Mouse (Mus musculus): ENCODE data around the gene Chsy1. TPM values are rescaled to one million over a fixed set of nuclear protein-coding genes. Genes with fewer than 3 reads are reported as not detected.

Chsy1 gene
- polyA plus RNA-seq, 1 experiment: not detected

- WGBS: 70% methylated on average over 4 of the region's 4 CpGs
- no peak for TF ChIP-seq CTCF (IDR thresholded peaks at IDR 0.05; ENCODE audit: insufficient read depth, low read depth, low read length)
- no peak for TF ChIP-seq POLR2A (IDR thresholded peaks at IDR 0.05; ENCODE audit: insufficient read depth, low read depth, low read length)
- H3K4me1 ChIP-seq (ENCODE audit: control insufficient read depth, insufficient read depth, low read length): peaks cover 3% of the 10 kb centered on the region
Observed at GRCm38 (mm10) chr7:66131776-66132421, 22.6 kb downstream of the Chsy1 start.

GRCm38 (mm10) chr7:66134154-66134553 lies 24.8 kb downstream of the Chsy1 start:
- no peak for TF ChIP-seq CTCF (IDR thresholded peaks at IDR 0.05; ENCODE audit: insufficient read depth, low read depth, low read length)
- no peak for TF ChIP-seq POLR2A (IDR thresholded peaks at IDR 0.05; ENCODE audit: insufficient read depth, low read depth, low read length)
- 93% methylated on average over 3 of the region's 3 CpGs for WGBS
- H3K4me1 ChIP-seq (ENCODE audit: control insufficient read depth, insufficient read depth, low read length): peaks cover 6% of the 10 kb centered on the region

More at GRCm38 (mm10) chr7:66131776-66132421, 22.6 kb downstream of the Chsy1 start:
- H3K4me3 ChIP-seq (ENCODE audit: insufficient read depth, low read depth, low read length): no peak overlapping the region
- no peak overlapping the region for H3K27ac ChIP-seq (ENCODE audit: insufficient read depth, low read depth, low read length)

GRCm38 (mm10) chr7:66135644-66136043 lies 26.3 kb downstream of the Chsy1 start:
- peaks cover 9% of the 10 kb centered on the region for H3K4me1 ChIP-seq (ENCODE audit: control insufficient read depth, insufficient read depth, low read length)
- TF ChIP-seq POLR2A (IDR thresholded peaks at IDR 0.05; ENCODE audit: insufficient read depth, low read depth, low read length): no peak
- no peak for TF ChIP-seq CTCF (IDR thresholded peaks at IDR 0.05; ENCODE audit: insufficient read depth, low read depth, low read length)
- H3K4me3 ChIP-seq (ENCODE audit: insufficient read depth, low read depth, low read length): no peak overlapping the region
- 0 out of 2 replicates have a peak overlapping the region, but pooled peaks have one; percentile 1 for H3K27ac ChIP-seq (ENCODE audit: insufficient read depth, low read depth, low read length)
- WGBS: 58% methylated on average over 3 of the region's 3 CpGs

More at GRCm38 (mm10) chr7:66134154-66134553, 24.8 kb downstream of the Chsy1 start:
- Histone ChIP-seq H3K4me3 (ENCODE audit: insufficient read depth, low read depth, low read length) (no peak overlapping the region), H3K27ac (ENCODE audit: insufficient read depth, low read depth, low read length) (no peak overlapping the region)

- Histone ChIP-seq H3K27ac (ENCODE audit: insufficient read depth, low read depth, low read length) (0 out of 2 replicates have a peak overlapping the region, but pooled peaks have one; percentile 1), H3K4me3 (ENCODE audit: insufficient read depth, low read depth, low read length) (no peak overlapping the region), H3K4me1 (ENCODE audit: control insufficient read depth, insufficient read depth, low read length) (peaks cover 9% of the 10 kb centered on the region)
- no peak for TF ChIP-seq CTCF (IDR thresholded peaks at IDR 0.05; ENCODE audit: insufficient read depth, low read depth, low read length)
- no peak for TF ChIP-seq POLR2A (IDR thresholded peaks at IDR 0.05; ENCODE audit: insufficient read depth, low read depth, low read length)
Observed at GRCm38 (mm10) chr7:66136187-66136586, 26.9 kb downstream of the Chsy1 start.

- 90% methylated on average over 4 of the region's 4 CpGs for WGBS
- Histone ChIP-seq H3K27ac (ENCODE audit: insufficient read depth, low read depth, low read length) (no peak overlapping the region), H3K4me3 (ENCODE audit: insufficient read depth, low read depth, low read length) (no peak overlapping the region), H3K4me1 (ENCODE audit: control insufficient read depth, insufficient read depth, low read length) (peaks cover 11% of the 10 kb centered on the region)
- no peak for TF ChIP-seq POLR2A (IDR thresholded peaks at IDR 0.05; ENCODE audit: insufficient read depth, low read depth, low read length)
- TF ChIP-seq CTCF (IDR thresholded peaks at IDR 0.05; ENCODE audit: insufficient read depth, low read depth, low read length): no peak
Observed at GRCm38 (mm10) chr7:66137309-66137708, 28.0 kb downstream of the Chsy1 start.

- TF ChIP-seq CTCF (IDR thresholded peaks at IDR 0.05; ENCODE audit: insufficient read depth, low read depth, low read length) (no peak), POLR2A (IDR thresholded peaks at IDR 0.05; ENCODE audit: insufficient read depth, low read depth, low read length) (no peak)
- H3K4me1 ChIP-seq (ENCODE audit: control insufficient read depth, insufficient read depth, low read length): peaks cover 16% of the 10 kb centered on the region
- WGBS: 26% methylated on average over 4 of the region's 4 CpGs
Observed at GRCm38 (mm10) chr7:66138301-66138700, 29.0 kb downstream of the Chsy1 start.

GRCm38 (mm10) chr7:66138878-66139277 lies 29.6 kb downstream of the Chsy1 start:
- Histone ChIP-seq H3K4me1 (ENCODE audit: control insufficient read depth, insufficient read depth, low read length) (peaks cover 19% of the 10 kb centered on the region), H3K27ac (ENCODE audit: insufficient read depth, low read depth, low read length) (no peak overlapping the region), H3K4me3 (ENCODE audit: insufficient read depth, low read depth, low read length) (no peak overlapping the region)
- WGBS: 90% methylated on average over 5 of the region's 5 CpGs
- TF ChIP-seq POLR2A (IDR thresholded peaks at IDR 0.05; ENCODE audit: insufficient read depth, low read depth, low read length) (no peak), CTCF (IDR thresholded peaks at IDR 0.05; ENCODE audit: insufficient read depth, low read depth, low read length) (no peak)

More at GRCm38 (mm10) chr7:66138301-66138700, 29.0 kb downstream of the Chsy1 start:
- Histone ChIP-seq H3K4me3 (ENCODE audit: insufficient read depth, low read depth, low read length) (no peak overlapping the region), H3K27ac (ENCODE audit: insufficient read depth, low read depth, low read length) (no peak overlapping the region)

- Histone ChIP-seq H3K4me3 (ENCODE audit: insufficient read depth, low read depth, low read length) (no peak overlapping the region), H3K27ac (ENCODE audit: insufficient read depth, low read depth, low read length) (peak overlapping the region; percentile 67), H3K4me1 (ENCODE audit: control insufficient read depth, insufficient read depth, low read length) (peaks cover 19% of the 10 kb centered on the region)
- TF ChIP-seq CTCF (IDR thresholded peaks at IDR 0.05; ENCODE audit: insufficient read depth, low read depth, low read length) (no peak), POLR2A (IDR thresholded peaks at IDR 0.05; ENCODE audit: insufficient read depth, low read depth, low read length) (no peak)
- 70% methylated on average over 3 of the region's 3 CpGs for WGBS
Observed at GRCm38 (mm10) chr7:66140095-66140494, 30.8 kb downstream of the Chsy1 start.

- TF ChIP-seq CTCF (IDR thresholded peaks at IDR 0.05; ENCODE audit: insufficient read depth, low read depth, low read length) (no peak), POLR2A (IDR thresholded peaks at IDR 0.05; ENCODE audit: insufficient read depth, low read depth, low read length) (no peak)
- Histone ChIP-seq H3K4me1 (ENCODE audit: control insufficient read depth, insufficient read depth, low read length) (peaks cover 19% of the 10 kb centered on the region), H3K27ac (ENCODE audit: insufficient read depth, low read depth, low read length) (peak overlapping the region; percentile 67), H3K4me3 (ENCODE audit: insufficient read depth, low read depth, low read length) (no peak overlapping the region)
- 12% methylated on average over 4 of the region's 4 CpGs for WGBS
Observed at GRCm38 (mm10) chr7:66140923-66141570, 31.7 kb downstream of the Chsy1 start.
